Mouse (Mus musculus): ENCODE results near the gene Ago3.

DNA sequence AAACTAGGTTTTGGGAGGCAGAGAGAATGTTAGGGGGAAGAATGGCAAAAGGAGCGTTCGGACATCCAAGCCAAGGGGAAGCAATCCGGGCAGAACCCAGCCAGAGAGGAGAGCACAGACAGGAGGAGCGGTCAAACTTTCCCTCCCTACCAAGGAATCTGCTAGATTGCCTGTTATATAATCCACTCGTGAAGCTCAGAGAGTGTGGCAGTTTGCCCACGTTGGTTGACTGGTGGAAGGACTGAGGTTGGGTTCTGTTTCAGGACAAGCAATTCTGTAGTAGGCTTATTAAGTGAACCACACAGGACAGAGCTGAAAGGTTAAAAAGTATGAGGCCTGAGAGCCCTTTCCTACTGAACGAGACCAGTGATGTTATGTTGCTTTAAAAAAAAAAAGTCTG lies 17.8 kb upstream of the Ago3 start:
- TF ChIP-seq CTCF (IDR thresholded peaks at IDR 0.05; ENCODE audit: borderline replicate concordance, insufficient read depth, low read depth, low read length) (no peak), POLR2A (IDR thresholded peaks at IDR 0.05; ENCODE audit: borderline replicate concordance, insufficient read depth, low read length) (no peak)
